Mouse (Mus musculus) megakaryocyte progenitor cell, adult 5-6 weeks (primary cell): Measurements from ENCODE around the gene Sh3gl1. TPM values are rescaled to one million over a fixed set of nuclear protein-coding genes. Genes with fewer than 3 reads are reported as not detected.

ENCODE experiments used
- ATAC-seq: replicated peaks from 2 replicates; pipeline ENCODE4 v1.8.0; 2016; ENCODE audit warnings: mild to moderate bottlenecking, moderate TSS enrichment, inconsistent platforms; ENCODE audit not compliant: poor library complexity
- total RNA-seq, 2 experiments: library from RNA; stranded (forward) in 1 of 2; stranded (reverse) in 1 of 2; fragments of 157-497, 149-512 nt in 1 of 2; fragments of 200-1000 nt in 1 of 2; gene quantifications; 2 replicates each; pipeline versions ENCODE4 v1.2.3 to v1.2.4; 2015 to 2017

Sh3gl1 gene
- total RNA-seq, 2 experiments from 2014 or later, result 19.1 to 22.1 TPM

- peak; percentile 29 for ATAC-seq
Measured at GRCm38 (mm10) chr17:56021161-56021910, 15.1 kb downstream of the Sh3gl1 start.

GRCm38 (mm10) chr17:56020400-56021084 is 15.9 kb downstream of the Sh3gl1 start:
- no peak for ATAC-seq

- ATAC-seq, result peak; percentile 58
Measured at GRCm38 (mm10) chr17:56018347-56019131, 17.9 kb downstream of the Sh3gl1 start.

- ATAC-seq, result no peak
Measured at GRCm38 (mm10) chr17:56017848-56018247, 18.6 kb downstream of the Sh3gl1 start.

GRCm38 (mm10) chr17:56016793-56017785 is 19.3 kb downstream of the Sh3gl1 start:
- ATAC-seq, result no peak

- no peak for ATAC-seq
Measured at GRCm38 (mm10) chr17:56016382-56016781, 20.1 kb downstream of the Sh3gl1 start.

GRCm38 (mm10) chr17:56015293-56015692 is 21.1 kb downstream of the Sh3gl1 start:
- ATAC-seq, result no peak

- ATAC-seq, result no peak
Measured at GRCm38 (mm10) chr17:56011441-56011840, 25.0 kb downstream of the Sh3gl1 start.

- ATAC-seq, result peak; percentile 55
Measured at GRCm38 (mm10) chr17:56010681-56011080, 25.8 kb downstream of the Sh3gl1 start.

GRCm38 (mm10) chr17:56010255-56010654 is 26.2 kb downstream of the Sh3gl1 start:
- ATAC-seq, result no peak

GRCm38 (mm10) chr17:56009962-56010240 is 26.5 kb downstream of the Sh3gl1 start:
- ATAC-seq, result no peak

GRCm38 (mm10) chr17:56009088-56009961 is 27.1 kb downstream of the Sh3gl1 start:
- peak; percentile 80 for ATAC-seq

GRCm38 (mm10) chr17:56008356-56009087 is 27.9 kb downstream of the Sh3gl1 start:
- ATAC-seq, result peak; percentile 84

- ATAC-seq, result no peak
Measured at GRCm38 (mm10) chr17:56007444-56008355, 28.7 kb downstream of the Sh3gl1 start.

- ATAC-seq, result no peak
Measured at GRCm38 (mm10) chr17:56006956-56007355, 29.5 kb downstream of the Sh3gl1 start.

- ATAC-seq, result no peak
Measured at GRCm38 (mm10) chr17:56005415-56006061, 30.9 kb downstream of the Sh3gl1 start, which contains the start of the genes Stap2 and Mpnd. Stap2 (minus strand) TSS chr17:56005584. Mpnd (plus strand) TSS chr17:56005711.

- peak; percentile 70 for ATAC-seq
Measured at GRCm38 (mm10) chr17:56003000-56003399, 33.4 kb downstream of the Sh3gl1 start.
